Mouse (Mus musculus): ENCODE results near the gene Olfr355. TPM values are rescaled to one million over a fixed set of nuclear protein-coding genes. Genes with fewer than 3 reads are reported as not detected.

Olfr355 gene
- polyA plus RNA-seq (2015; fragmentation: Nextera tagmentation; extraction: Ambion mirVana): not detected in 2 replicates

DNA sequence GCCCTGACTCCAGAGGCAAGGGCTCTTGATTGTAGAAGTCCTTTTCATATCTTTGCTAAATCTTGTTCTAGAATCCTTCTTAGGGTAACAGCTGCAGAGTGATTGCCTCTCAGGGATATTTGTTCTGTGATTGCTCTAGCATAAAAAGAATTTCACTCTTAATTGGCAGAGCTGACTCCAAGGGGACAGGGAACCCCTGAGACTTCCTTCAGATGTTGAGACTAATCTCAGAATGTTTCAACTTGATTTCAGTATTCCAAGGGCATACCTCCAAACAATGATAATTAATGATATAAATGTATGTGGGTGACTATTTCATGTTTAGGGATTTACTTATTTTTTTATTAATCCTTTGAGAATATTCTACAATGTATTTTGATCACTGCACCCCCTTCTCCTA lies at the start of gene Olfr355:
TSS of gene Olfr355 (minus strand) at position 101 of the 400 bp plus-strand sequence.

DNA sequence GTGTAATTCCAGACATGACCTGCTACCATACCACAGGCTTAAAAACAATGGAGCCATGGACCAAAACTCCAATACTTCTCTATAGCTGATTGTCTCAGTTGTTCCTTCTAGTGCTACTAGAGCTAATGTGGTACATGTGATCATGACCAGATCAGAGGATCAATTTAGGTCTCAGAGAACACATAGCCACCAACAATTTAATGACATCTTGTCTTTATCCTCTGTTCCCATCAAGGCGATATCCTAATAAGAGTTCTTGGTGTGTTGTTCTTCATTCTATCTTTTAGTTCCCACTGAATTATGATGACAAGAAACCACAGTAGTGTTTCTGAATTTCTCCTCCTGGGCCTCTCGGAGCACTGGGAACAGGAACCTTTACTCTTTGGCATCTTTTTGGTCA lies 8.1 kb upstream of the Olfr355 start, which contains the start of gene Olfr356:
TSS of gene Olfr356 (plus strand) at position 301 of the 400 bp plus-strand sequence.

DNA sequence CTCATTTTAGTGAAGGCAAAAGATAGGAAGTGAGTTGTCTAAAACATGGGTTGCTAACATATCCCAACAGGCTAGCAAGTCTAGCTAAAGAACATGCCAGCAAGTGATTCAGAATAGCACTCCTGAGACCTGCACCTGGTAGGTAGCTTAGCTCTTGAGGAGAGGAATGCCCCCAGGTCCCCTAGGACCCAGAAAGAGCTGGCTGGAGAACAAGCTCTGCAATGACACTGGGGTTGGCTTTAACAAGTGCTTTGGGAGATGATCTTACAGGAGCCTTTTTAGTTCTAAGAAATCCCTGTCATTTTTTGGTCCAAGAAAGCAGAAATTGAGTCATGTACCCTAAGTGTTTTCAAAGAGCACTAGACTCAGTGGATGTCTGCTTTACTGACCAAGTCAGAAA lies 23.3 kb downstream of the Olfr355 start, which contains the start of gene Olfr354:
TSS of gene Olfr354 (plus strand) at position 301 of the 400 bp plus-strand sequence.

DNA sequence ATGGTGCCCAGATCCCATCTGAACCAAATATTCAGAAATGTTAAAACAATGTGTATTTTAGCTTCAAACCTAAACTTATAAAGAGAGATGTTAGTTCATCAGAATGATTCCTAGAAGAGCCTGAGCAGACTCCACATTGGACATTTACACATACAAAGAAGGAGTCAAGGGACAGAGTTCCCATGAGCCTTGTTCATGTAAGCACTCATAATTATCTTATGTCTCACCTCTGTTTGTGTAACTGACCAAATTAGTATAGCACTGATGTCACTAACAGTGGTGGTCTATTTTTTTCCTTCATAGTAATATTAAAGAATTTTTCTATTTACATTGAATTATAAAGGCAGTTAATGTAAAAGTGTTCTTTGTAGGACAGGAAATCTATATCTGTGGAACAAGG lies 35.9 kb downstream of the Olfr355 start, which contains the start of gene Olfr353:
TSS of gene Olfr353 (minus strand) at position 101 of the 400 bp plus-strand sequence.

Other genes with a start within 250 kb of the Olfr355 start
- gene Olfr346, start 243.1 kb downstream of the Olfr355 start, polyA plus RNA-seq (2015; fragmentation: Nextera tagmentation; extraction: Ambion mirVana): not detected in 2 replicates
- gene Olfr347, start 197.0 kb downstream of the Olfr355 start, polyA plus RNA-seq (2015; fragmentation: Nextera tagmentation; extraction: Ambion mirVana): not detected in 2 replicates
- not detected in 2 replicates for gene Olfr348, start 144.6 kb downstream of the Olfr355 start, polyA plus RNA-seq (2015; fragmentation: Nextera tagmentation; extraction: Ambion mirVana)
- gene Olfr50, start 138.4 kb downstream of the Olfr355 start, polyA plus RNA-seq (2015; fragmentation: Nextera tagmentation; extraction: Ambion mirVana): not detected in 2 replicates
- gene Olfr3, start 111.9 kb downstream of the Olfr355 start, polyA plus RNA-seq (2015; fragmentation: Nextera tagmentation; extraction: Ambion mirVana): not detected in 2 replicates
- gene Olfr350, start 82.6 kb downstream of the Olfr355 start, polyA plus RNA-seq (2015; fragmentation: Nextera tagmentation; extraction: Ambion mirVana): not detected in 2 replicates
- gene Olfr351, start 66.2 kb downstream of the Olfr355 start, polyA plus RNA-seq (2015; fragmentation: Nextera tagmentation; extraction: Ambion mirVana): not detected in 2 replicates
- not detected in 2 replicates for gene Olfr352, start 60.4 kb downstream of the Olfr355 start, polyA plus RNA-seq (2015; fragmentation: Nextera tagmentation; extraction: Ambion mirVana)
- gene Olfr353, start 36.0 kb downstream of the Olfr355 start, polyA plus RNA-seq (2015; fragmentation: Nextera tagmentation; extraction: Ambion mirVana): not detected in 2 replicates
- gene Olfr354, start 23.2 kb downstream of the Olfr355 start, polyA plus RNA-seq (2015; fragmentation: Nextera tagmentation; extraction: Ambion mirVana): not detected in 2 replicates
- not detected in 2 replicates for gene Olfr356, start 8.2 kb upstream of the Olfr355 start, polyA plus RNA-seq (2015; fragmentation: Nextera tagmentation; extraction: Ambion mirVana)
- not detected in 2 replicates for gene Olfr357, start 64.9 kb upstream of the Olfr355 start, polyA plus RNA-seq (2015; fragmentation: Nextera tagmentation; extraction: Ambion mirVana)
- not detected in 2 replicates for gene Olfr358, start 80.4 kb upstream of the Olfr355 start, polyA plus RNA-seq (2015; fragmentation: Nextera tagmentation; extraction: Ambion mirVana)
- gene Olfr360, start 136.8 kb upstream of the Olfr355 start, polyA plus RNA-seq (2015; fragmentation: Nextera tagmentation; extraction: Ambion mirVana): not detected in 2 replicates
- gene Olfr361, start 160.4 kb upstream of the Olfr355 start, polyA plus RNA-seq (2015; fragmentation: Nextera tagmentation; extraction: Ambion mirVana): not detected in 2 replicates
- not detected in 2 replicates for gene Olfr362, start 189.0 kb upstream of the Olfr355 start, polyA plus RNA-seq (2015; fragmentation: Nextera tagmentation; extraction: Ambion mirVana)
- not detected in 2 replicates for gene Olfr364-ps1, start 210.4 kb upstream of the Olfr355 start, polyA plus RNA-seq (2015; fragmentation: Nextera tagmentation; extraction: Ambion mirVana)

Measured in skeletal muscle tissue, postnatal 0 days (tissue).